Mouse (Mus musculus) urinary bladder, adult 2 months (tissue): ENCODE measurements around the gene Fgfr2. TPM values are rescaled to one million over a fixed set of nuclear protein-coding genes. Genes with fewer than 3 reads are reported as not detected.
A peak's percentile ranks its signal among the peaks of the same experiment; 100 is the strongest.
"Not testable (repeated sequence)": the region's sequence is repeated elsewhere in the genome, so short reads cannot be mapped to it uniquely, and the experiment has no call there.

Source experiments
- DNase-seq: peaks from one replicate; pipeline ENCODE4 v3.0.0; 2022; ENCODE audit warnings: low spot score
- polyA plus RNA-seq: library from polyadenylated mRNA; depleted of rRNA; stranded (reverse); fragments of >200 nt; gene quantifications from 2 replicates; pipeline ENCODE4 v1.2.3, GENCODE M21; 2012

Gene Fgfr2
- polyA plus RNA-seq, 1 experiment: 80.2 TPM

- no peak for DNase-seq
These were observed 458.3 kb downstream of the Fgfr2 start for GRCm38 (mm10) chr7:132664815-132665214.

GRCm38 (mm10) chr7:132662831-132663230 is 460.3 kb downstream of the Fgfr2 start:
- not testable (repeated sequence) for DNase-seq

GRCm38 (mm10) chr7:132659633-132660032 is 463.5 kb downstream of the Fgfr2 start:
- no peak for DNase-seq

GRCm38 (mm10) chr7:132658688-132659087 is 464.5 kb downstream of the Fgfr2 start:
- DNase-seq: no peak

GRCm38 (mm10) chr7:132658058-132658450 is 465.1 kb downstream of the Fgfr2 start:
- DNase-seq: no peak

GRCm38 (mm10) chr7:132657371-132658057 is 465.6 kb downstream of the Fgfr2 start:
- DNase-seq: no peak

GRCm38 (mm10) chr7:132656548-132656947 is 466.6 kb downstream of the Fgfr2 start:
- peak; percentile 79 for DNase-seq

- DNase-seq: peak; percentile 79
These were observed 467.1 kb downstream of the Fgfr2 start for GRCm38 (mm10) chr7:132656075-132656474.

GRCm38 (mm10) chr7:132654412-132654811 is 468.7 kb downstream of the Fgfr2 start:
- DNase-seq: no peak

GRCm38 (mm10) chr7:132646514-132646913 is 476.6 kb downstream of the Fgfr2 start:
- no peak for DNase-seq

- DNase-seq: no peak
These were observed 478.4 kb downstream of the Fgfr2 start for GRCm38 (mm10) chr7:132644605-132645279.

GRCm38 (mm10) chr7:132641606-132642005 is 481.5 kb downstream of the Fgfr2 start:
- no peak for DNase-seq

GRCm38 (mm10) chr7:132640946-132641345 is 482.2 kb downstream of the Fgfr2 start:
- DNase-seq: no peak

- no peak for DNase-seq
These were observed 484.6 kb downstream of the Fgfr2 start for GRCm38 (mm10) chr7:132638446-132639087.

GRCm38 (mm10) chr7:132637292-132637691 is 485.9 kb downstream of the Fgfr2 start:
- DNase-seq: no peak

GRCm38 (mm10) chr7:132631313-132631712 is 491.8 kb downstream of the Fgfr2 start:
- no peak for DNase-seq

- DNase-seq: no peak
These were observed 495.7 kb downstream of the Fgfr2 start for GRCm38 (mm10) chr7:132627448-132627847.

GRCm38 (mm10) chr7:132626174-132626573 is 497.0 kb downstream of the Fgfr2 start:
- DNase-seq: no peak

GRCm38 (mm10) chr7:132624161-132624560 is 499.0 kb downstream of the Fgfr2 start:
- no peak for DNase-seq

GRCm38 (mm10) chr7:132619975-132620918 is 502.9 kb downstream of the Fgfr2 start:
- no peak for DNase-seq

- no peak for DNase-seq
These were observed 503.6 kb downstream of the Fgfr2 start for GRCm38 (mm10) chr7:132619549-132619948.
